Mouse (Mus musculus) T-helper 1 cell (primary cell): ENCODE data around the gene Zfp59.
"Not testable (repeated sequence)": the region's sequence is repeated elsewhere in the genome, so short reads cannot be mapped to it uniquely, and the experiment has no call there.

Experiments
- in situ Hi-C: fragments of 300-600 bp; cut with MboI, MseI; formaldehyde crosslinking; loops from one replicate; pipeline ENCODE4 v1.15.1; 2025; ENCODE audit warnings: high pct_unique_total_duplicates

Zfp59 gene

GRCm38 (mm10) chr7:27838323-27839249 is at the start of gene Zfp59:
Zfp59 (plus strand) TSS chr7:27838607.
- in situ Hi-C loops, result loop anchor here (5.0 kb wide), 1 partner anchor 94 kb away; no protein-coding TSS in a partner anchor

GRCm38 (mm10) chr7:27789306-27789705 is 49.1 kb upstream of the Zfp59 start:
- in situ Hi-C loops, result no loop called here

GRCm38 (mm10) chr7:27793865-27794264 is 44.5 kb upstream of the Zfp59 start:
- in situ Hi-C loops, result not testable (repeated sequence)

GRCm38 (mm10) chr7:27794566-27794965 is 43.8 kb upstream of the Zfp59 start:
- in situ Hi-C loops, result no loop called here

- in situ Hi-C loops, result no loop called here
These were observed 40.2 kb upstream of the Zfp59 start for GRCm38 (mm10) chr7:27797906-27798811.

- in situ Hi-C loops, result no loop called here
These were observed 37.3 kb upstream of the Zfp59 start for GRCm38 (mm10) chr7:27801137-27801536.

- in situ Hi-C loops, result no loop called here
These were observed 35.4 kb upstream of the Zfp59 start for GRCm38 (mm10) chr7:27802986-27803385.

- in situ Hi-C loops, result no loop called here
These were observed 33.9 kb upstream of the Zfp59 start for GRCm38 (mm10) chr7:27804297-27805030.

- in situ Hi-C loops, result not testable (repeated sequence)
These were observed 31.5 kb upstream of the Zfp59 start, which contains the start of gene Zfp626 for GRCm38 (mm10) chr7:27806896-27807295. Zfp626 (plus strand) TSS chr7:27807196.

- in situ Hi-C loops, result not testable (repeated sequence)
These were observed 31.1 kb upstream of the Zfp59 start for GRCm38 (mm10) chr7:27807305-27807704.

GRCm38 (mm10) chr7:27818526-27819110 is 19.8 kb upstream of the Zfp59 start:
- in situ Hi-C loops, result no loop called here

- in situ Hi-C loops, result no loop called here
These were observed 15.8 kb upstream of the Zfp59 start for GRCm38 (mm10) chr7:27822611-27823010.

- in situ Hi-C loops, result no loop called here
These were observed 4.3 kb upstream of the Zfp59 start for GRCm38 (mm10) chr7:27834131-27834530.

GRCm38 (mm10) chr7:27837896-27838295 is 511 bp upstream of the Zfp59 start:
- in situ Hi-C loops, result loop anchor here (5.0 kb wide), 1 partner anchor 94 kb away; no protein-coding TSS in a partner anchor

- in situ Hi-C loops, result loop anchor here (5.0 kb wide), 1 partner anchor 93 kb away; no protein-coding TSS in a partner anchor
These were observed 1.2 kb downstream of the Zfp59 start for GRCm38 (mm10) chr7:27839596-27839995.

GRCm38 (mm10) chr7:27840104-27840503 is 1.7 kb downstream of the Zfp59 start:
- in situ Hi-C loops, result no loop called here

GRCm38 (mm10) chr7:27857227-27857626 is 18.8 kb downstream of the Zfp59 start, which contains the start of gene Zfp607a:
Zfp607a (plus strand) TSS chr7:27857527.
- in situ Hi-C loops, result no loop called here

GRCm38 (mm10) chr7:27859301-27860251 is 21.2 kb downstream of the Zfp59 start:
- in situ Hi-C loops, result loop anchor here (5.0 kb wide), 1 partner anchor 63 kb away; no protein-coding TSS in a partner anchor
